Mouse (Mus musculus) stomach, embryonic 15.5 days (tissue): ENCODE measurements at regions not wholly inside any gene's neighbourhood (a gene's known extent, or its start where the extent isn't known, plus 50 kb on each side); places are given as distances from the start of the nearest gene placed in this dataset.

Experiments
- ATAC-seq: fragments of 200-750 bp; cut with Nextera tagmentation; 2 replicates; pipeline ENCODE4 v1.8.0; 2017; ENCODE audit warnings: low read depth, moderate number of reproducible peaks, moderate TSS enrichment; ENCODE audit not compliant: insufficient read depth, low FRiP score
- H3K27ac ChIP-seq: fragments of 300-500 bp; sonication (generic); 2 replicates; pipeline ENCODE4 v1.5.1; 2015; ENCODE audit warnings: mild to moderate bottlenecking, inconsistent platforms
- H3K27me3 ChIP-seq: fragments of 300-500 bp; sonication (generic); replicated peaks from 2 replicates; pipeline ENCODE4 v1.6.1; 2015; ENCODE audit warnings: inconsistent platforms
- H3K36me3 ChIP-seq: fragments of 300-500 bp; sonication (generic); 2 replicates; pipeline ENCODE4 v1.6.1; 2015; ENCODE audit warnings: inconsistent platforms
- H3K4me1 ChIP-seq: fragments of 300-500 bp; sonication (generic); 2 replicates; pipeline ENCODE4 v1.6.1; 2015; ENCODE audit warnings: inconsistent platforms
- H3K4me2 ChIP-seq: fragments of 300-500 bp; sonication (generic); 2 replicates; pipeline ENCODE4 v1.6.1; 2015; ENCODE audit warnings: mild to moderate bottlenecking, inconsistent platforms
- H3K4me3 ChIP-seq: fragments of 300-500 bp; sonication (generic); replicated peaks from 2 replicates; pipeline ENCODE4 v1.5.1; 2015; ENCODE audit warnings: inconsistent platforms
- H3K9ac ChIP-seq: fragments of 300-500 bp; sonication (generic); 2 replicates; pipeline ENCODE4 v1.6.1; 2015; ENCODE audit warnings: inconsistent platforms
- H3K9me3 ChIP-seq: fragments of 300-500 bp; sonication (generic); 2 replicates; pipeline ENCODE4 v1.6.1; 2016; ENCODE audit warnings: inconsistent platforms
- WGBS: fragments of 180-500 bp; shearing (Covaris S2); methylation state at CpG from one replicate; pipeline ENCODE4 v1.1.7; 2015; 5-methylcytosine and 5-hydroxymethylcytosine counted together

DNA sequence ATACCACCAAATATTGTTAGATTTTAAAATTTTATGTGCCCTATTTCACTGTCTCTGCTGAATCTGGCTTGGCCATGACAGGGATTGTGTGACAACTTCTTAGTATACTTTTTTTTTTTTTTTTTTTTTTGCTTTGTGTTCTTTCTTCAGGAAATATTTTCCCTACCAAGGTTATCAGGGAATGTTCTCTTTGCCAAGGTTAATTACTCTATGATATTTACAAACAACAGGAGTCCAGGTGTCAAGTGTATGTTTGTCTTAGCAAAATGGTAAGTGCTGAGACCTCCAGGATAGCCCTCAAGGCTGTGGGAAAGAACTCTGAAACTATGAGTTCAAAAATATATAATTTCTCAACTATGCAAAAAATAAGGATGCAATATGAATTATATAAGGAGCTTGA is 143.4 kb downstream of the Tmem161b start:
- Histone ChIP-seq H3K4me1 (no peaks in the 10 kb centered on the region), H3K9me3 (no peaks in the 10 kb centered on the region), H3K27me3 (no peaks in the 10 kb centered on the region), H3K4me3 (no peak overlapping the region), H3K4me2 (no peak overlapping the region), H3K36me3 (no peaks in the 10 kb centered on the region), H3K9ac (no peak overlapping the region), H3K27ac (no peak overlapping the region)
- no peak for ATAC-seq

DNA sequence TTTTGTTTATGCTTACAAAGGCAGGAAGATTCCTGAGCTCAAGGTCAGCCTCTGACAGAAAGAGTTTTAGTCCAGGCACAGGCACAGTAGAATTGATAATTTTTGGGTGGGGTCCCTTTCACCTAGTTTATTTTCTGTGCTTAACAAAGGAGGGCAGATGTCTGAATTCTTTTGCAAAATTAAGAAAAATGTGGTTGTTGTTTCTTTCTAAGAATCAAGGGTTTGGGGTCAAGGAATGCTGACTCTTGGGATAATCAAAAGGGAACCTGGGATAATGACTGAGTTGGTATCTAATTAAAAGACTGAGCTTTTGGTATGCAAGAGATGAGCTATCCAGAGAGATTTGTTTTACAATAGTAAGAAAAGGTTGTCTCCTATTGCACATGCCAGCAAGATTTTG is 143.9 kb downstream of the Tmem161b start:
- Histone ChIP-seq H3K4me1 (no peaks in the 10 kb centered on the region), H3K27ac (no peak overlapping the region), H3K9ac (no peak overlapping the region), H3K36me3 (no peaks in the 10 kb centered on the region), H3K4me3 (no peak overlapping the region), H3K27me3 (no peaks in the 10 kb centered on the region), H3K4me2 (no peak overlapping the region), H3K9me3 (no peaks in the 10 kb centered on the region)
- no peak for ATAC-seq

DNA sequence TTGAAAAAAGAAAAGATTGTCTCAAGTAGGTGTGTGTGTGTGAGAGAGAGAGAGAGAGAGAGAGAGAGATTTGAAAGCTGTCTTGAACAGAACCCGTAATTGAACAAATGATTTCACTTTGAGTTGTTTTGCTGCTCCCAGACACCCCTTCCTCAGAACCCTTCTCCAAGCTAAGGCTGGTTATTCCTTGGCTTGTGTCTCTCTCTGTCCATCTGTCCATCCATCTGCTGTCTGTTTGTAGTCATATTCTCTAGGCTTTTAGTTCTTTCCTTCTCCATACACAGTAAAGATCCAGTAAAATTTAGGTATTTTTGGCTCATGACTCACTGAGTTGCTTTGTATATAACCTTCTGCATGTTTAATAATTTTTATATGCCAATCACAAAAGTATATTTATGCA is 144.7 kb downstream of the Tmem161b start:
- H3K27ac ChIP-seq = no peak overlapping the region
- H3K4me1 ChIP-seq = no peaks in the 10 kb centered on the region
- ATAC-seq = no peak
- no peak overlapping the region for H3K4me2 ChIP-seq
- no peak overlapping the region for H3K4me3 ChIP-seq
- no peaks in the 10 kb centered on the region for H3K9me3 ChIP-seq
- no peaks in the 10 kb centered on the region for H3K27me3 ChIP-seq
- H3K9ac ChIP-seq = no peak overlapping the region
- H3K36me3 ChIP-seq = no peaks in the 10 kb centered on the region
- WGBS = 90% methylated on average over 1 of the region's 1 CpGs

DNA sequence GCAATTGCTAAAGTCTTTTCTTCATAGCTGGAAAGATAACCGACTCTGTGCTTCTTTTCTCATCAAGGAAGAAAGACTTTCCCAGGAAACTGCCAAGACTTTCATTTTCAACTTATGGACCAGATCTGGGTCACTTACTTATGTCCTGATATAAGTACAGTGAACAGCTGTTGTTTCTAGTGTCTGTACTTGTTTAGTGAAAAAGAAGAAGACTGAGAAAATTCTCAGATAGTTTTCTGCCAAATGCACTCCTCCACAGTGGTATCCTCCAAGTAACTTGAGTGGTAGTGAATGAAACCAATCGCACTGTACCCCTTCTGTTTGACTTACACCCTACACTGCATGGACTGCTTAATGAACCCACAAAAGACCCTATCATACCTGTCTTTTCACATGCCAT is 146.1 kb downstream of the Tmem161b start:
- Histone ChIP-seq H3K9ac (no peak overlapping the region), H3K4me2 (no peak overlapping the region), H3K4me3 (no peak overlapping the region), H3K27ac (no peak overlapping the region), H3K27me3 (no peaks in the 10 kb centered on the region), H3K9me3 (no peaks in the 10 kb centered on the region), H3K36me3 (no peaks in the 10 kb centered on the region), H3K4me1 (no peaks in the 10 kb centered on the region)
- ATAC-seq = no peak
- 77% methylated on average over 2 of the region's 2 CpGs for WGBS

DNA sequence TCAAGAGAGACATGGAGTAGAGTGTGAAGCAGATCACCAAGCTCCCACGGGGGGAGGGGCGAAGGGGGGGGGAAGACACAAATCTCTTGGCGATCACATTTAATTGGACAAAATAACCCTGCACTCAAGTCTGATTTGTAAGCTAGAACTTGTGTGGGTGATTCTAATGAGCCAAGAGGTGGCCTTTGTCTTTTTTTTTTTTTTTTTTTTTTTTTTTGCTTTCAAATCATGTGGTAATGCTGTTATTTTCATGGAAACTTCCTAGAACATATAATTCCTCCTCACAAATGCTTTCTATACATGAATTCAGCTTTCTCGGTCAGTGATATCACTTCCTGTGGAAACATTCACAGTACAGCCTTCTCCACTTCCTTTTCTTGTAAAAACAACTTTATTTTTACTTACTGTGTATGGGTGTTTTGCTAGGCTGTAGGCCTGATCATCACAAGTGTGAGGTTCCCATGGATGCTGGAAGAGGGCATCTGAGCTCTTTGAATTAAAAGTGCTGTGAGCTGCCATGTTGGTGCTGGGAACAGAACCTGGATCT is 152.7 kb downstream of the Tmem161b start:
- H3K9ac ChIP-seq = no peak overlapping the region
- no peak overlapping the region for H3K4me3 ChIP-seq
- no peaks in the 10 kb centered on the region for H3K4me1 ChIP-seq
- WGBS = 87% methylated on average over 4 of the region's 4 CpGs
- H3K9me3 ChIP-seq = no peaks in the 10 kb centered on the region
- no peaks in the 10 kb centered on the region for H3K36me3 ChIP-seq
- ATAC-seq = no peak
- H3K27me3 ChIP-seq = no peaks in the 10 kb centered on the region
- H3K4me2 ChIP-seq = no peak overlapping the region
- no peak overlapping the region for H3K27ac ChIP-seq

DNA sequence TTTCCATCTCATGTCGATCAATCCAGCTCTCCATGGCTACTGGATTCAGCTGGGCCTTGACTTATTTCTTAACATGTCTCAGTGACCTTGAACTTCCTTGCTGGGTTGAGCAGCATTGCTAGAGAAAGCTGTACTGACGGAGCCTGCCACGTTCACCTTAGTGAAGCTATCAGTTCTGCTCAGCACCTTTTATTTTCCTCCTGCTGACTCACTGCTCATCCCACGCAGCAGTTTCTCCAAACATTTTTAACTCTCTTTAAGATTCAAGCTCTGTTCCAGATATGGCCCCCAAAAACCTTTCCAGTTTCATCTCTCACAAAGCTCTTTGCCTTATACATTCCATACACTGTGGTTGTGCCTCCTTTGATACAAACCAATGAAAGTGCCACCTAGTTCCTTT is 153.8 kb downstream of the Tmem161b start:
- Histone ChIP-seq H3K4me1 (no peaks in the 10 kb centered on the region), H3K27ac (no peak overlapping the region), H3K36me3 (no peaks in the 10 kb centered on the region), H3K27me3 (no peaks in the 10 kb centered on the region), H3K9ac (no peak overlapping the region), H3K4me3 (no peak overlapping the region), H3K4me2 (no peak overlapping the region), H3K9me3 (no peaks in the 10 kb centered on the region)
- ATAC-seq = no peak
- WGBS = 79% methylated on average over 4 of the region's 4 CpGs

DNA sequence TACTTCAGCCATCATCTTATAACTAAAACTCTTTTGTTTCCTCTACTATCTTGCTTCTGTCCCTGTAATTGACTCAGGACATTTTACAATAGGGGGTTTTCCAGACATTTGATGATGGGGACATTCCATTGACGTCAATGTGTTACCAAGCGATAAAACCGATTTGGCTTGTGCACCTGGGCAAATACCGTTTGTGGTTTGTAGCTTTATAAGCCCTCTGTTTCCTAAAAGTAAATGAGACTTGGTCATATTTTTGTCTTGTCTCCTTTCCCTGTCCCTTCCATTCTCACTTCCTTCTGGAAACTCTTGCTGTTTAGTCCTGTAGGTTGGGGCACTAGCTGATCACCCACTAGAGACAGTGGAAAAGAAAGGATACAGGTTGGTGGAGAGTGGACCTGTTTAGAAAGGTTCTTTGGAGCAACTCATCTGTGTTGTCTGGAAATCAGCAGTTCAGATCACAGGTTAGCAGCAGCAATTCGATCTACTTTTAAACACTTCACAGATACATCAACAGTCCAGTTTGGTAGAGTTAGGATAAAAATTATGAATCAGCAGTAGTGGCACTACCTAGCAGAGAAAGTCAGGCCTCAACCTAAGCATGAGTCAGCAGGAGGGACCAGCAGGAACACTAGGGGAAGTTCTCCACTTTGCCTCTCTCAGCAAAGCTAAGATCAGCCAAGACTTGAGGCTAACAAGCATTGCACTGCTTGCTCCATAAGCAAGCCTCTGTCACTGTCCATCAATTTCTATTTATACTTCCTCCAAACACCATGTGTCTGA is 156.6 kb downstream of the Tmem161b start:
- no peak for ATAC-seq
- no peaks in the 10 kb centered on the region for H3K4me1 ChIP-seq
- H3K36me3 ChIP-seq = no peaks in the 10 kb centered on the region
- H3K27me3 ChIP-seq = no peaks in the 10 kb centered on the region
- no peak overlapping the region for H3K9ac ChIP-seq
- H3K4me3 ChIP-seq = no peak overlapping the region
- no peak overlapping the region for H3K4me2 ChIP-seq
- no peak overlapping the region for H3K27ac ChIP-seq
- WGBS = 88% methylated on average over 5 of the region's 5 CpGs
- no peaks in the 10 kb centered on the region for H3K9me3 ChIP-seq

DNA sequence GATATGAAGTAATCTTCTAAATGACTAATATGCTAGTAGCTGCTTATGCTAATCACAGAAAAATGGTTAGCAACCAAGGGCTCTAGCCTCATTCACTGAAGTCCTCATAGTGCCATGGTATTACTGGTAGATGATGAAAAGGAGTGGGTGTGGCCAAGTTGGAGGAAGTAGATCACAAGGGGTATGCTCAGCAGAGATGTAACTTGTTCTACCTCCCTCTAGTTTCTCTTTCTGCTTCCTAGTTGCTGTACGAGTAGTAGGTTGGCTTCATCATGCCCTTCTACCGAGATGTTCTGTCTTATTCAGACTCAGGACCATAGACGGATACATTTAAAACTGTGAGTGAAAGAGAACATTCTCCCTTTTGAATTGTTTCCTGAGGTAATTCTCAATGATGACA is 169.5 kb downstream of the Tmem161b start:
- no peak overlapping the region for H3K4me3 ChIP-seq
- no peaks in the 10 kb centered on the region for H3K9me3 ChIP-seq
- no peak overlapping the region for H3K27ac ChIP-seq
- no peak overlapping the region for H3K4me2 ChIP-seq
- no peaks in the 10 kb centered on the region for H3K27me3 ChIP-seq
- no peaks in the 10 kb centered on the region for H3K36me3 ChIP-seq
- no peak for ATAC-seq
- H3K4me1 ChIP-seq = no peaks in the 10 kb centered on the region
- no peak overlapping the region for H3K9ac ChIP-seq
- WGBS = 82% methylated on average over 3 of the region's 3 CpGs

DNA sequence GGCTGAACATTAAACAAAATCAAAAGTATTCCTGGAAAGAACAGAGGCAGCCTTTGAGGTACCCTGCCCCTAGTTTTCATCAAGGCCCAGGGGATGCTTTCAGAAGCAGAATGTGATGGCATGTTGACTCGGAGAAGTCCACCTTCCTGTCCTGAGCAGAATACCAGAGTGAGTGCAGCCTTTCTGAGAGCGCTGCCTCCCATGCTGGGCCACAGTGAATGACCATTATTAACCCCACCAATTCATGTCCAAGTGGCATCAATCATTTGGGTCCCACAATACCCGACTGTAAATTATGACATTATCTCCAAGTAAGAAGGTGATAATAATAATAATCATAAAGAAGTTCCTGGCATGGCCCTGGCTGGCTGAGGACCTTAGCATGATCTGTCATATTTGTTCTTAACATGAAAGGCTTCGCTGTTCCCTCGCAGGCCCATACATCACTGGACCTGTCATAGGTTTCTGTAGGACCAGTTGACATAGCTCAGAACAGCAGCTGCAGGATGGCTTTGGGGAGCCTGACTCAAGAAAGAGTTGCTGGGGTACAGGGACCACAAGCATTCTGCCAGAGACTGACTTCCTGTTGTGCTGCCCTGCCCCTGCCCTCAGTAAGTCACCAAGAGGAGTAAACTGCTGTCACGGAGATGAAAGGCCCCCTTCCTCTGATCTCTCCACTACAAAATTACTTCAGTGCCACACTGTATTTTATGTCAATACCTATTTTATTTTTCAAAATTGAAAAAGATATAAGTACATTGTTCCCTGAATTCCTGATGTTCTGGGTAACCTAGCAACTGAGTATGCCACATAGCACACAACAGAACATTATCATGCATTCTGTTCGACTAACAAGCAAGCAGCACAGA is 176.6 kb downstream of the Tmem161b start:
- WGBS = 38% methylated on average over 7 of the region's 7 CpGs
- no peak overlapping the region for H3K27ac ChIP-seq
- no peaks in the 10 kb centered on the region for H3K9me3 ChIP-seq
- no peak overlapping the region for H3K9ac ChIP-seq
- no peaks in the 10 kb centered on the region for H3K4me1 ChIP-seq
- ATAC-seq = no peak
- no peak overlapping the region for H3K4me3 ChIP-seq
- H3K4me2 ChIP-seq = no peak overlapping the region
- H3K27me3 ChIP-seq = no peaks in the 10 kb centered on the region
- H3K36me3 ChIP-seq = no peaks in the 10 kb centered on the region

DNA sequence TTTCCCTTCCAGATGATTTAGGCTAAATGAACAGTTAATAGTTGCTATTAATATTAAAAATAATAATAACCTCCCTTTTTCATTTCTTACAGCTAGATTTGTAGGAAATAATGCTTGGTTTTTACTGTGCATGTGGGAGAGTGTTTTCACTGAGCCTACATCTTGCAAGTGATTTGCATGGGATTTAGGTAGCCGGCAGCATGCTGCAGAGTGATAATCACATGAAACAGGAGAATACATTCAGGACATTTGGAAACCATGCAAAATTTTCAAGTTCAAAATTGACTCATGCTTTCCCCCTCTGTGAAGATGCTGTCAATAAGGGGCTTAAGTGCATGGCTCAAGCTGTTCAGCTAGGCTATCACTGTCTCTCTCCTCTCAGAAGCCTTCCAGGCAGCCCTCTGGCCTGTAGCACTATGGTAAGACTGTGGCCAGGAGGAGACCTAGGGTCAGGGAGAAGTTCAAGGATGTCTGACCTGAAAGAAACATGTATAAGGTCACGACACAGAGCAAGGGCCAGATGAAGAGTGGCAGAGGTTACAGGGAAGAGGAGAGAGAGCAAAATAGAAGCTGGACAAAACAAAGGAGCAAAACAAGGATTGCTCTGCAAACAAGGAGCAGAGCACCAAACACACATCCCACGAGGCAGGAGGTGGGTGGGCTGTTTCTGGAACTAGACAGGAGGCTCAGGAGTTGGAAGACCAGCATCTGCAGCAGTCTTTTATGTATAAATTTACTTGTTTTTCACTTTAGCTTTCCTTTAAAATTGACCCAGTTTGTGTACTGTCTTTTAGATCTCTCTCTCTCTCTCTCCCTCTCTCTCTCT is 177.5 kb downstream of the Tmem161b start:
- Histone ChIP-seq H3K4me2 (no peak overlapping the region), H3K9me3 (no peaks in the 10 kb centered on the region), H3K4me3 (no peak overlapping the region), H3K36me3 (no peaks in the 10 kb centered on the region), H3K4me1 (no peaks in the 10 kb centered on the region), H3K9ac (no peak overlapping the region), H3K27ac (no peak overlapping the region), H3K27me3 (no peaks in the 10 kb centered on the region)
- 42% methylated on average over 3 of the region's 3 CpGs for WGBS
- ATAC-seq = no peak

DNA sequence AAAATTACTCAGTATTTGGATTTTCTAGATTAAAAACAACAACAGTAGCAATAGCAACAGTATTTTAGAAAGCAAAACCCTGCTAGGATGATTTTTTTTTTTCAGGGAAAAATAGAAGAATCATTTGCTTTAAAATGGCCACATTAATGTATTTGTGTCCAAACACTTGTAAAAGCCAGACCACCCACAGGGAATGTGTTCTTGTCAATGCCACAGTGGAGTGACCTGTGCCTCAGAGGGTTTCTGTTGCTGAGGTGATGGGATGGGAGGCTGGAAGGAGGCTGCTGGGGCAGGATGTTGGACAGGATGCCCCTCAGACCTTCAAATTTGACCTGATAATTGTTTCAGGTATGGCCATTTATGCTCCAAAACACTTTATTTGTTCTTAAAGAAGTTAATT is 178.9 kb downstream of the Tmem161b start:
- no peaks in the 10 kb centered on the region for H3K36me3 ChIP-seq
- no peak overlapping the region for H3K9ac ChIP-seq
- no peak for ATAC-seq
- no peaks in the 10 kb centered on the region for H3K4me1 ChIP-seq
- no peak overlapping the region for H3K27ac ChIP-seq
- H3K9me3 ChIP-seq = no peaks in the 10 kb centered on the region
- no peak overlapping the region for H3K4me3 ChIP-seq
- H3K27me3 ChIP-seq = no peaks in the 10 kb centered on the region
- no peak overlapping the region for H3K4me2 ChIP-seq
